Mouse (Mus musculus) myocyte (in vitro differentiated cells): ENCODE results near the gene Abcd2.

Experiments
- CEBPB ChIP-seq: IDR thresholded peaks from 2 replicates; pipeline ENCODE4 v1.6.1; 2011; ENCODE audit warnings: mild to moderate bottlenecking, moderate library complexity; ENCODE audit not compliant: poor library complexity, insufficient read depth, severe bottlenecking
- E2F4 ChIP-seq: IDR thresholded peaks from one replicate; pipeline ENCODE4 v1.6.1; 2011; ENCODE audit warnings: mild to moderate bottlenecking, control low read depth, moderate library complexity; ENCODE audit not compliant: insufficient read depth
- MAX ChIP-seq: IDR thresholded peaks from one replicate; pipeline ENCODE4 v1.6.1; 2011; ENCODE audit warnings: low read depth, mild to moderate bottlenecking, control low read depth
- MYOD1 ChIP-seq, 3 experiments: IDR thresholded peaks; one replicate each; pipeline ENCODE4 v1.6.1; 2011; ENCODE audit warnings: control low read depth in 2 of 3, low read depth in 2 of 3, mild to moderate bottlenecking in 2 of 3, moderate library complexity in 1 of 3; ENCODE audit not compliant: insufficient read length in 2 of 3, control insufficient read depth in 1 of 3
- MYOG ChIP-seq, 3 experiments: IDR thresholded peaks; one replicate each; pipeline ENCODE4 v1.6.1; 2011; ENCODE audit warnings: control low read depth in 2 of 3, low read depth in 2 of 3, mild to moderate bottlenecking in 2 of 3; ENCODE audit not compliant: insufficient read length in 2 of 3, control insufficient read depth in 1 of 3, insufficient read depth in 1 of 3
- POLR2A ChIP-seq: IDR thresholded peaks from one replicate; pipeline ENCODE4 v1.6.1; 2011; ENCODE audit warnings: low read depth, mild to moderate bottlenecking, control low read depth, moderate library complexity; ENCODE audit not compliant: insufficient read length
- POLR2AphosphoS2 ChIP-seq: IDR thresholded peaks from one replicate; pipeline ENCODE4 v1.6.1; 2011; ENCODE audit warnings: low read depth, control low read depth; ENCODE audit not compliant: insufficient read length
- REST ChIP-seq: IDR thresholded peaks from one replicate; pipeline ENCODE4 v1.6.1; 2011; ENCODE audit warnings: mild to moderate bottlenecking, control low read depth, moderate library complexity; ENCODE audit not compliant: insufficient read depth, insufficient read length
- SRF ChIP-seq: IDR thresholded peaks from one replicate; pipeline ENCODE4 v1.6.1; 2011; ENCODE audit warnings: low read depth; ENCODE audit not compliant: control insufficient read depth, insufficient read length
- TCF12 ChIP-seq: IDR thresholded peaks from one replicate; pipeline ENCODE4 v1.6.1; 2011; ENCODE audit warnings: mild to moderate bottlenecking, control low read depth; ENCODE audit not compliant: poor library complexity, insufficient read depth, severe bottlenecking
- USF1 ChIP-seq: IDR thresholded peaks from one replicate; pipeline ENCODE4 v1.6.1; 2011; ENCODE audit warnings: low read depth, mild to moderate bottlenecking, control low read depth, moderate library complexity

GRCm38 (mm10) chr15:91190026-91190425 lies 1.6 kb downstream of the Abcd2 start:
- TF ChIP-seq MYOD1 (IDR thresholded peaks at IDR 0.05; ENCODE audit: control insufficient read depth in 1 of 3, insufficient read length in 2 of 3, low read depth in 2 of 3) = no peak
- no peak for TF ChIP-seq POLR2A
- no peak for TF ChIP-seq MYOG (IDR thresholded peaks at IDR 0.05; ENCODE audit: control insufficient read depth in 1 of 3, insufficient read depth in 1 of 3, insufficient read length in 2 of 3, low read depth in 2 of 3)
- TF ChIP-seq TCF12 = no peak
- TF ChIP-seq CEBPB = no peak
- TF ChIP-seq MAX = no peak
- no peak for TF ChIP-seq USF1
- TF ChIP-seq POLR2AphosphoS2 = no peak
- no peak for TF ChIP-seq SRF
- TF ChIP-seq REST = no peak
- TF ChIP-seq E2F4 = no peak
